Mouse (Mus musculus): ENCODE measurements around the gene Gpx7.
"Not testable (repeated sequence)": the region's sequence is repeated elsewhere in the genome, so short reads cannot be mapped to it uniquely, and the experiment has no call there.

The Gpx7 gene

GRCm38 (mm10) chr4:108388741-108389140 lies 18.0 kb downstream of the Gpx7 start:
- DNase-seq = no peak

DNA sequence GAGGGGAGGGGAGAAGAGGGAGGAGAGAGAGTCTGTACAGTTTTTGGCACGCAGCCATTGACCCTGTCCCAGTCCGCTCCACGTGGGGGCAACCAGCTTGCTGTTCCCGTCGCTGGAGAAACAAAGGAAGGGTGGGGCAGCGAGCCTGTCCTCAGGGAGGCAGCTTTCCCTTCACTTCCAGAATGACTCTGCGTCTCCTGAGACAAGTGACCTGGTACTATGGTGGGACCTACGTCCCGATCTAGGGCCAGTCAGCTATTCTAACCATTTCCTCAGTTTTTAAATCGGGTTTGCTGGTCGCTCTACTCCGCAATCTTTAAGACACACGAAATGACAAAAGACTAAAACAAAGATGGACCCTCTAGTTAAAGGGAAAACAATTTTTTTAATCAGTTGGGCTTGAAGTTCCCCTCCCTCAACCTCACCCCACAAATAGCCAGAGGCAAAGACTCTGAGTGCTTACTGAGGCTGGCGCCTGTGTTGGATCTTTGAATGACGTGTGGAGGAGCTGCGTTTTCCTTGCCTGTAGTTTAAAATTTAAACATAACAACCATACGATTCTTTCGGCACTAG lies 19.0 kb downstream of the Gpx7 start:
- peak; percentile 27 for DNase-seq

GRCm38 (mm10) chr4:108387106-108387505 lies 19.7 kb downstream of the Gpx7 start:
- DNase-seq = no peak

DNA sequence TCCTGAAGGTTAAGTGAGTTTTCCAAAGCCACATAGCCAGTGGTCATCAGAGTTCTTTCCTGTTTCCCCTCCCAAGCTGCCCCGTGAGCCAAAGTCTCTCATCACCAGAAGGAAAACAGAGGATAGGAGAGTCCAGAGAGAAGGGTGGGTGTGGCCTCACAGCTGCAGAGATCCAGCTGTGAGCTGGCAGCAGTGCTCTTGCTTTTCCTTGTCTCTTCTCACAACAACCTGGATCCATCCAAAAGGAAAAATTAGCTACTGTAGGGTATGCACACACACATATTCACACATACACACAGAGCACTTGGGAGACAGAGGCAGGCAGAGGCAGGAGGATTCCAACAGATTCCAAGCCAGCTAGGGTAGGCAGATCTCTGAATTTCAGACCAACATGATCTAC lies 20.7 kb downstream of the Gpx7 start:
- no peak for DNase-seq

GRCm38 (mm10) chr4:108383183-108383714 lies 23.5 kb downstream of the Gpx7 start, which contains the start of gene Shisal2a:
Gene Shisal2a (minus strand): TSS chr4:108383349.
- DNase-seq = no peak

DNA sequence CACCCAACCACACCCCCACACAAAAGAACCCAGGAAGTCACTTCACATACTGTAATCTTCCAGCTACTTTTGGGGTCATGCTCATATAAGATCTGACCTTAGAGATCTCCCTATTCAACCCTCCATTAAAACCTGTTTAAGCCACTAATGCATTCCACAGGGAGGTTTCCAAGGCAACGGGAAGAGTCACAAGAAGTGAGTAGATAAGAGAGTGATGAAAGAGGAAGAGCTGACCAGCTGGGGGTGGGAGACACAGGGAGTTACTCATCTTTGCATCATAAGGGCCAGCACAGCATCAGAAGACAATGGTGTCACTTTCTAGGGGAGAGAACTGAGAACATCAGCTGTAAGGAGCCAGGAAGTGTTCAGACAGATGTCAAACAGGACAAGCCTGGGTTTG lies 26.6 kb downstream of the Gpx7 start:
- no peak for DNase-seq

GRCm38 (mm10) chr4:108379476-108379875 lies 27.3 kb downstream of the Gpx7 start:
- no peak for DNase-seq

- no peak for DNase-seq
These were observed 34.6 kb downstream of the Gpx7 start for GRCm38 (mm10) chr4:108372166-108372565.

- DNase-seq = no peak
These were observed 35.3 kb downstream of the Gpx7 start for GRCm38 (mm10) chr4:108371421-108371820.

GRCm38 (mm10) chr4:108370409-108370808 lies 36.4 kb downstream of the Gpx7 start:
- DNase-seq = no peak

DNA sequence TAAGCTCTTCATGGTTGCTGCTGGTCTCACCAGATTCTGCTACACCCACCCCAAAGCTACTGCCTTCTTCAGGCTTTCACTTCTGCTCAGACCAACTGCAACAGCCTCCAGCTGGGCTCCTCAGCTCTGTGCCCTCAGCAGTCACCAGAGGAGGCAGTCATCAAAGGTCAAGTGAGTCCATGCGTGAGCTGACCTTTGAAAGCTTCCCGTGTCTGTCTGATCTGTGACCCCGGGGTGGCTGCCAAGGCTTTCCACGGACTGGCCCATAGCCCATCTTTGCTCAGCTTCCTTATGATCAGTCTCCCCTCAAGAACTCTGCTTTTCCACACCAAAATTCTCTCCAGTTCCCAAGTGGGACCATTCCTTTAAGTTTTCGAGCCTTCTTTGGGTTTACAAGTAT lies 37.5 kb downstream of the Gpx7 start:
- no peak for DNase-seq

GRCm38 (mm10) chr4:108364111-108364476 lies 42.7 kb downstream of the Gpx7 start:
- DNase-seq = no peak

GRCm38 (mm10) chr4:108363355-108364110 lies 43.2 kb downstream of the Gpx7 start:
- DNase-seq = no peak

DNA sequence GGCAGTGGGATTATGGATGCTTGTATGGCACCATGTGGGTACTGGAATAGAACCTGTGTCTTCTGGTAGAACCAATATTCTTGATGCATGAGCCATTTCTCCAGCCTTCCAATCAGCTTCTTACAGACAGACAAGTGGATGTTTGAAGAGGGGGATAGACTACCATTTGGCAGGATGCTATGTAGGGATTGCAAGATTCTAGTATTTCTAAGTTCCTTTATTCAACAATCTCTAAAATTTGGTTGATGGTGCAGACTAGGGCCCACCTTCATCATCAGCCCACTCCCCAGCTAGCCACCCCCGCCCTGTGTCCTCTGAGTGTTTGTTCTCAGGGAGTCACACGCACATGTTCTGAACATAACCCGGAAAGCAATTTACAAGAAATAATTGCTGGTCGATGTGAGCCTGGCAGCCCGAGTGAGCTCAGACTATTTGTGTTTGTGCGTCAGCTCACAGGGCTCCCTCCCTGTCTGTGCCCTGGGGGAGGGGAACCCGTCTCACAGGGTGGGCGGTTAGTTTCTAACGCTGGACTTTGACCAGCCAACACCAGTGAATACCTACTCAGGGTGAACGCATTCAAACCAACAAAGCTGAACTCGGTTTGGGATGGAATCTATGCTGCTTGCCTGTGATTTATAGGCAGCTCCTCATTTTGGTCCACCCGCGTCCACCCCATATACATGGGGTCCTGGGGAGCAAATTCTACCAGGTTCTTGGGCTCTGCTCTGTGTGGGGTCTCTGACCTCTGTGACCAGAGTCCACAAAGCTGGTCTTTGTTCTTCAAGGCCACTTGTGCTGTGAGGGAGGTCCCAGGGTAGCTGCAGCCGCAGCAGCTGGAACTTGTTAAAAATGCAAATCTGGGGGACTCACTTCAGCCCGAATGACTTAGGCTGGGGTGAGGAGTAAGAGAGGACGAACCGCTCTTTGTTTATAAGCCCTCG lies 44.2 kb downstream of the Gpx7 start:
- DNase-seq = no peak

- DNase-seq = peak; percentile 52
These were observed 46.4 kb downstream of the Gpx7 start for GRCm38 (mm10) chr4:108360136-108361055.

DNA sequence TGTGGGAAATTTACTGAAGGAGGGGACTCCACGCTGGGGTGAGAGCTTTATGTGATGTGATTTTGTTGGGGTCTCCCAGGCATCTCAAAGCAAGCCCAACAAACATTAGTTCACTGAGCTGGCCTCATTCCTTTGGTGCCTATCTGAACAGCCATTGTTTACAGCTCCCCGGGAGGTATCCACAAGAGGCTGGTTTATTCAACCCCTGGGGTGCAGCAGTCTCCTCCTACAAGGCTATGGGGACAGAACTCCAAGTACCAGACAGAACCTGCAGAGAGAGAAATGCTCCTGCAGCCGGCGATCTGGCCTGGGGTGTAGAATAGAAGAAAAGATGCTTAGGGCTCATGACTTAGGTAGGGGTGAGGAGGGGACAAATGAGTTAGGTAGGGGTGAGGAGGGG lies 48.3 kb downstream of the Gpx7 start:
- DNase-seq = no peak

GRCm38 (mm10) chr4:108357458-108357857 lies 49.3 kb downstream of the Gpx7 start:
- no peak for DNase-seq

- DNase-seq = not testable (repeated sequence)
These were observed 53.2 kb downstream of the Gpx7 start for GRCm38 (mm10) chr4:108353591-108353990.

DNA sequence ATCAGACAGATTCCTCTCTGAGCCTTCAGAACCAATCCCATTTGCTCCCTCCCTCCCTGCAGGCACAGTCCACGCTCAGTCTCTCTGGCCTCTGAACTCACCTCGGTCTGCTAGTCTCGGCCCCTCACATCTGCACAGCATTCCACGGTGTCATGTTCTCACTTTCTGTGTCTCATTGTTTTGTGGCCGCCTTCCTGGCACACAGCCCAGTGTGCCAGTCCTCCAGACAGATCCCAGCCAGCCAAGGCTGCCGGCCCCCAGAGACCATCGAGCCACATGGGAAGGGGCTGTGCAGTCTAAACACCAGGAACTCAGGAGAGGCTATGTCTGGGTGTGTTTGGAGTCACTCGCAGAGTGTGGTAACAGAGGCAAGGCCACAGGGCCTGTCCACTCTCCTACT lies 55.9 kb downstream of the Gpx7 start:
- no peak for DNase-seq
